Mouse (Mus musculus): ENCODE measurements around the gene Psmb5.

DNA sequence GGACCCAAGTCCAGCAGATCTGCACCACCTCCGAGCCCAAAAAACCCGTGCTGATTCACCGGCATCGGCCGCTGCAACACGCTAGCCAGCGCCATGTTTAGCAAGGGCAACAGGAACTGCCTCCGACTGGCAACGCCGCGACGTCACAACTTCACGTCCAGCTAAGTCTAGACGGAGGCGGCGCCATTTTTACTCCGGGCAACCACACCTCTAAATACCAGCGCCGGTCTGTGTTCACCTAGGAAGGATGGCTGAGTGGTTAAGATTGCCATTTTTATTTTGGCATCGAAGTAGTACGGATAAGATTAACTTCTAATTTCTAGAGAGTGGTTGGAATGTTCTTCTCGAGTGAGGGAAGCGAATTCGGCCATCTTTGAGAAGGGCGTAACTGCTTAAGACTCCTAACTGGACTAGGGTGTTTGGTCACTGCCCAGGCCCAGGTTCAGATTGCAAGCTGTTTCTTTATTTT lies at the start of gene Psmb5:
- TF ChIP-seq EP300 (IDR thresholded peaks at IDR 0.05; ENCODE audit: low read depth) (no peak), CTCF (IDR thresholded peaks at IDR 0.05; ENCODE audit: low read depth) (no peak)
